Mouse (Mus musculus): ENCODE data around the gene Ugt1a6a. TPM values are rescaled to one million over a fixed set of nuclear protein-coding genes. Genes with fewer than 3 reads are reported as not detected.
A peak's percentile ranks its signal among the peaks of the same experiment; 100 is the strongest.
"Not testable (repeated sequence)": the region's sequence is repeated elsewhere in the genome, so short reads cannot be mapped to it uniquely, and the experiment has no call there.

Gene Ugt1a6a
- polyA plus RNA-seq, 1 experiment from 2014 or later: 11.0 TPM

DNA sequence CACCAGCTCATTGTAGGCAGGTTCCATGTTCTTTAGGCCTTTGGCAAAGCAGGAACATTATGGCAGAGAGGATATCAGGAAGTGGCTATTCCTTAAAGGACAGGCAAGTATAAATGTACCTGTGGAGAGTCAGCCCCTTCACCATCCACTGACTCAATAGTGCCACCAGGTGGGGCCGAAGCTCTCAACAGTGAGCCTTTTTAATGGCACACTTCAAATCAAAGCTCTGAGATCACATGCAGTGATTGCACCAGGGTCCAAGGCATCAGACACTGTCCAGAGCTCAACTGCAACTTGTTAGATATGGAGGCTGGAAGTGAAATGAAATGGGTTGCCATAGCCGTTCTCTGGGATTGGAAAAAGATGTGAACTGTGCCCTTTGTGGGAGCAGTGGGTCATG is 10.7 kb downstream of the Ugt1a6a start:
- H3K27me3 ChIP-seq (replicated peaks; ENCODE audit: control insufficient read depth, insufficient read depth, low read length); H3K9ac ChIP-seq (ENCODE audit: low read depth, low read length); ATAC-seq; H3K4me3 ChIP-seq (ENCODE audit: low read length); H3K4me2 ChIP-seq (ENCODE audit: low read depth, low read length); H3K4me1 ChIP-seq (ENCODE audit: control insufficient read depth, insufficient read depth, low read length); H3K27ac ChIP-seq (ENCODE audit: low read length); H3K9me3 ChIP-seq (ENCODE audit: control insufficient read depth, low read length); H3K36me3 ChIP-seq (ENCODE audit: control insufficient read depth, insufficient read depth, low read length): not testable (repeated sequence)
- 59% methylated on average over 2 of the region's 2 CpGs for WGBS

DNA sequence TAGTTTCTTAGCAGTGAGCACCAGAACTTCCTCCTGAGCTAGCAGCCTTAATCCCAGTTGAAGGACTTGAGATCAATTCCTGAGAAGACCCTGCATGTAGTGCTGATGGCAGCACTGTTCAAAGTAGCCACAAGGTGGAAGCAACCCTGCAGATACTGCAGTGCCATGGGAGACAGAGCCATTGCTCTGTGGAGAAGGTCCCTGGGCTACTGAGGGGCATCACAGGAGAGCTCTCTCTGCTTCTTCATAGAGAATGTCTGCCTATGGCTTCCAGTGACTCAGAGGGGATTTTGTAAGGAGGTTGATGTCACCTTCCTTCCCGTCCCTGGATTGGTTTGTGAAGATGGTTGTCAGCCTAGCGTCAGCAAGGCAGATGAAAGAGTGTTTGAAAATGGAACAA is 15.5 kb downstream of the Ugt1a6a start:
- H3K9ac ChIP-seq (ENCODE audit: low read depth, low read length); H3K4me3 ChIP-seq (ENCODE audit: low read length); H3K27ac ChIP-seq (ENCODE audit: low read length); H3K36me3 ChIP-seq (ENCODE audit: control insufficient read depth, insufficient read depth, low read length); H3K4me1 ChIP-seq (ENCODE audit: control insufficient read depth, insufficient read depth, low read length); H3K27me3 ChIP-seq (replicated peaks; ENCODE audit: control insufficient read depth, insufficient read depth, low read length); H3K4me2 ChIP-seq (ENCODE audit: low read depth, low read length); H3K9me3 ChIP-seq (ENCODE audit: control insufficient read depth, low read length): not testable (repeated sequence)
- 75% methylated on average over 2 of the region's 2 CpGs for WGBS
- ATAC-seq: 0 out of 2 replicates have a peak, but pooled peaks have one; percentile 59

DNA sequence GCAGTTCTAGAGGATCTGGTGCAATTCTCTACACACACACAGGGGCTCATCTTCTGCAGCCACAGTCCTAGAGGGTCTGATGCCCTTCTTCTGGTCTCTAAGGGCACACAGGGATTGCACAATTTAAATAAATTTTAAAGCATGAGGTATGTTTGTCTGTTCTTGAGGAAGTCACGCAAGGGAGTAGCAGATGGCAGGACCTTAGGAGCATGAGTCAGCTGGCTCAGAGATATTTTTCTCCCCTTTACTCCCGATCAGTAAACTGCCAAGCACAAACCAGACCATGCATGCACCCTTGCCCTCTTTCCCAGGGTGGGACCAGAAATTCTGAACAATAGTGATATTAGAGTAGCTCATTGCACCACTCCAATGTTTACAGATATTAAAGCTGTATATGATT is 23.8 kb downstream of the Ugt1a6a start:
- Histone ChIP-seq H3K4me3 (ENCODE audit: low read length) (no peak overlapping the region), H3K4me1 (ENCODE audit: control insufficient read depth, insufficient read depth, low read length) (no peaks in the 10 kb centered on the region), H3K4me2 (ENCODE audit: low read depth, low read length) (no peak overlapping the region), H3K27ac (ENCODE audit: low read length) (no peak overlapping the region), H3K9me3 (ENCODE audit: control insufficient read depth, low read length) (no peaks in the 10 kb centered on the region), H3K36me3 (ENCODE audit: control insufficient read depth, insufficient read depth, low read length) (no peaks in the 10 kb centered on the region), H3K9ac (ENCODE audit: low read depth, low read length) (no peak overlapping the region), H3K27me3 (replicated peaks; ENCODE audit: control insufficient read depth, insufficient read depth, low read length) (no peaks in the 10 kb centered on the region)
- 43% methylated on average over 2 of the region's 2 CpGs for WGBS
- ATAC-seq: peak; percentile 50; the same call in 1 of the 2 replicates

- no peaks in the 10 kb centered on the region for H3K27me3 ChIP-seq (replicated peaks; ENCODE audit: control insufficient read depth, insufficient read depth, low read length)
- no peaks in the 10 kb centered on the region for H3K4me1 ChIP-seq (ENCODE audit: control insufficient read depth, insufficient read depth, low read length)
- no peaks in the 10 kb centered on the region for H3K9me3 ChIP-seq (ENCODE audit: control insufficient read depth, low read length)
- no peaks in the 10 kb centered on the region for H3K36me3 ChIP-seq (ENCODE audit: control insufficient read depth, insufficient read depth, low read length)
- no peak within 1 kb of the TSS for H3K27ac ChIP-seq (ENCODE audit: low read length)
- H3K4me2 ChIP-seq (ENCODE audit: low read depth, low read length): no peak within 1 kb of the TSS
- 76% methylated on average over 5 of the region's 5 CpGs for WGBS
- no peak within 1 kb of the TSS for H3K4me3 ChIP-seq (ENCODE audit: low read length)
- no peak within 1 kb of the TSS for H3K9ac ChIP-seq (ENCODE audit: low read depth, low read length)
- no peak for ATAC-seq
Observed at GRCm38 (mm10) chr1:88165711-88166110, 31.1 kb downstream of the Ugt1a6a start, which contains the start of gene Ugt1a5. TSS of gene Ugt1a5 (plus strand) at chr1:88166012.

GRCm38 (mm10) chr1:88172190-88172589 is 37.6 kb downstream of the Ugt1a6a start:
- not testable (repeated sequence) for H3K4me1 ChIP-seq (ENCODE audit: control insufficient read depth, insufficient read depth, low read length); H3K27me3 ChIP-seq (replicated peaks; ENCODE audit: control insufficient read depth, insufficient read depth, low read length); H3K4me2 ChIP-seq (ENCODE audit: low read depth, low read length); H3K9me3 ChIP-seq (ENCODE audit: control insufficient read depth, low read length); H3K36me3 ChIP-seq (ENCODE audit: control insufficient read depth, insufficient read depth, low read length); ATAC-seq; H3K4me3 ChIP-seq (ENCODE audit: low read length); H3K9ac ChIP-seq (ENCODE audit: low read depth, low read length); H3K27ac ChIP-seq (ENCODE audit: low read length)
- 61% methylated on average over 5 of the region's 7 CpGs for WGBS

DNA sequence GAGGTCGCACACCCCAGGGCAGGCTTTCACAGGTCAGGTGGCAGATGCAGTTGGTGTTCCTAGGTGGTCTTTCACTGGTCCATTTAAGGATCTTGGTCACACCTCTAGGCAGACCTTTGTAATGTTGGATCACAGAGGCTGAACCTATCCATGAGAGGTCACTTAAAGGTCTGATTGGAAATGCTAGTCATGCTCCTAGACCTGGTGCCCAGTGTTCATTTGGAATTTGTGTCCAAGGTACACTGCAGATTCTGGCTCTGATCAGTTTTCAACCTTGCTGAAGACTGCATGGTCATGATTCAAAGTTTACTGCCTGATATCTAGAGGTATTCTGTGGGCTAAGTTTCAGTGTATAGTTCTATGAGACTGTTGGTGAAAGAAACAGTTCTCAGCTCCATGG is 45.0 kb downstream of the Ugt1a6a start:
- Histone ChIP-seq H3K4me1 (ENCODE audit: control insufficient read depth, insufficient read depth, low read length) (no peaks in the 10 kb centered on the region), H3K27me3 (replicated peaks; ENCODE audit: control insufficient read depth, insufficient read depth, low read length) (no peaks in the 10 kb centered on the region), H3K27ac (ENCODE audit: low read length) (no peak overlapping the region), H3K4me3 (ENCODE audit: low read length) (no peak overlapping the region), H3K36me3 (ENCODE audit: control insufficient read depth, insufficient read depth, low read length) (no peaks in the 10 kb centered on the region), H3K9ac (ENCODE audit: low read depth, low read length) (no peak overlapping the region), H3K4me2 (ENCODE audit: low read depth, low read length) (no peak overlapping the region), H3K9me3 (ENCODE audit: control insufficient read depth, low read length) (0 out of 2 replicates have a peak, but pooled peaks cover 3% of the 10 kb centered on the region)
- 82% methylated on average over 1 of the region's 1 CpGs for WGBS
- no peak for ATAC-seq

GRCm38 (mm10) chr1:88186325-88186935 is 51.8 kb downstream of the Ugt1a6a start:
- no peaks in the 10 kb centered on the region for H3K4me1 ChIP-seq (ENCODE audit: control insufficient read depth, insufficient read depth, low read length)
- no peak overlapping the region for H3K4me2 ChIP-seq (ENCODE audit: low read depth, low read length)
- WGBS: 74% methylated on average over 5 of the region's 5 CpGs
- no peak for ATAC-seq
- no peak overlapping the region for H3K9ac ChIP-seq (ENCODE audit: low read depth, low read length)
- H3K4me3 ChIP-seq (ENCODE audit: low read length): no peak overlapping the region
- no peaks in the 10 kb centered on the region for H3K27me3 ChIP-seq (replicated peaks; ENCODE audit: control insufficient read depth, insufficient read depth, low read length)
- no peaks in the 10 kb centered on the region for H3K36me3 ChIP-seq (ENCODE audit: control insufficient read depth, insufficient read depth, low read length)
- H3K9me3 ChIP-seq (ENCODE audit: control insufficient read depth, low read length): no peaks in the 10 kb centered on the region
- no peak overlapping the region for H3K27ac ChIP-seq (ENCODE audit: low read length)

GRCm38 (mm10) chr1:88192136-88192535 is 57.5 kb downstream of the Ugt1a6a start:
- Histone ChIP-seq H3K27me3 (replicated peaks; ENCODE audit: control insufficient read depth, insufficient read depth, low read length) (no peaks in the 10 kb centered on the region), H3K4me1 (ENCODE audit: control insufficient read depth, insufficient read depth, low read length) (no peaks in the 10 kb centered on the region), H3K36me3 (ENCODE audit: control insufficient read depth, insufficient read depth, low read length) (no peaks in the 10 kb centered on the region), H3K27ac (ENCODE audit: low read length) (no peak overlapping the region), H3K4me2 (ENCODE audit: low read depth, low read length) (no peak overlapping the region), H3K4me3 (ENCODE audit: low read length) (no peak overlapping the region), H3K9ac (ENCODE audit: low read depth, low read length) (no peak overlapping the region), H3K9me3 (ENCODE audit: control insufficient read depth, low read length) (no peaks in the 10 kb centered on the region)
- ATAC-seq: no peak
- WGBS: 75% methylated on average over 3 of the region's 3 CpGs

- Histone ChIP-seq H3K36me3 (ENCODE audit: control insufficient read depth, insufficient read depth, low read length) (no peaks in the 10 kb centered on the region), H3K27ac (ENCODE audit: low read length) (no peak overlapping the region), H3K9ac (ENCODE audit: low read depth, low read length) (no peak overlapping the region), H3K9me3 (ENCODE audit: control insufficient read depth, low read length) (no peaks in the 10 kb centered on the region), H3K27me3 (replicated peaks; ENCODE audit: control insufficient read depth, insufficient read depth, low read length) (no peaks in the 10 kb centered on the region), H3K4me1 (ENCODE audit: control insufficient read depth, insufficient read depth, low read length) (no peaks in the 10 kb centered on the region), H3K4me3 (ENCODE audit: low read length) (no peak overlapping the region), H3K4me2 (ENCODE audit: low read depth, low read length) (no peak overlapping the region)
- no peak for ATAC-seq
- WGBS: 92% methylated on average over 1 of the region's 1 CpGs
Observed at GRCm38 (mm10) chr1:88195687-88196086, 61.1 kb downstream of the Ugt1a6a start.

- ATAC-seq: no peak
- H3K36me3 ChIP-seq (ENCODE audit: control insufficient read depth, insufficient read depth, low read length): no peaks in the 10 kb centered on the region
- H3K4me1 ChIP-seq (ENCODE audit: control insufficient read depth, insufficient read depth, low read length): no peaks in the 10 kb centered on the region
- H3K4me3 ChIP-seq (ENCODE audit: low read length): no peak overlapping the region
- H3K27me3 ChIP-seq (replicated peaks; ENCODE audit: control insufficient read depth, insufficient read depth, low read length): no peaks in the 10 kb centered on the region
- 72% methylated on average over 3 of the region's 3 CpGs for WGBS
- no peak overlapping the region for H3K27ac ChIP-seq (ENCODE audit: low read length)
- H3K9me3 ChIP-seq (ENCODE audit: control insufficient read depth, low read length): no peaks in the 10 kb centered on the region
- H3K4me2 ChIP-seq (ENCODE audit: low read depth, low read length): no peak overlapping the region
- H3K9ac ChIP-seq (ENCODE audit: low read depth, low read length): no peak overlapping the region
Observed at GRCm38 (mm10) chr1:88197443-88197842, 62.8 kb downstream of the Ugt1a6a start.

All from intestine, embryonic 16.5 days (tissue).